Mouse (Mus musculus): ENCODE measurements around the gene Erp29. TPM values are rescaled to one million over a fixed set of nuclear protein-coding genes. Genes with fewer than 3 reads are reported as not detected.
"Not testable (repeated sequence)": the region's sequence is repeated elsewhere in the genome, so short reads cannot be mapped to it uniquely, and the experiment has no call there.

The Erp29 gene
- polyA plus RNA-seq (2011; ENCODE audit: insufficient read length, low read depth, missing spikeins), result 135 and 136 TPM in 2 replicates

DNA sequence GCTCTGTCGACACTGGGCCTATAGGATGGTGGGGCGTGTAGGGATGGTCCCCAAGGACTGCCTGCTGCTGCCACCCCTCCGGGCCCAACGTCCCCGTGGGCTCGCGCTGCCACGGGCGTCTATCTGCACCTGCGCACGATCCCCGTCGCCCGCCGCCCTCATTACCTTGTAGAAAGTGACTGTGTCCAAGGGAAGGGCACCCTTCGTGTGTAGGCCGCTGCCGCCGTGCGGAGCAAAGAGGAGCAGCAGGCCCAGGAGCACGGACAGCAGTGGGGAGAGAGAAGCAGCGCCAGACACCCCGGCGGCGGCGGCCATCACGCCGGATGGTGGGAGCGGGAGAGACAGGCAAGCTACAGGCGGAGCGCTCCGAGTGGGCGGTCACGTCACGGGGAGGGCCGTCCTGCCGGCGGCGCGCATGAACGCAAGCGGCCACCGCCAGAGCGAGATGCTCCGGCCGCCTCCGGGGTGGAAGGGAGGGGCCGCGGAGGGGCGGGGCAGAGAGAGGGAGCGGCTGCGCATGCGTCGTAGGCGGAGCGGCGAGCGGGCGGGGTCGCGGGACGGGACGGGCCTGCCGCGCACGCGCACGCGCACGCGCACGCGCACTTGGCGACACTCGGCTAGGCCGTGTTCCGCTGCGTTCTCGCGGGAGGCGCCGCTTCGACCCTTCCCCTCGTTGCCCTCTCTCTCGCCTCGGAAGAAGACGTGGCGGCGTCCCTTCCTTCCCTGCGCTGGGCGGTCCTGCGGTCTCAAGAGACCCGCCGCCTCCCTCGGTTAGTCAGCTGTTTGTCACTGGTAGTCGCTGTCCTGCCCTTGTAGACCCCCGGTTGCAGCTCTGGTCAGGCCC is at the start of gene Erp29:
Gene Erp29, minus strand, starts transcription at position 481 of the 844 bp plus-strand sequence.
- TF ChIP-seq CTCF (IDR thresholded peaks at IDR 0.05; ENCODE audit: borderline replicate concordance, insufficient read depth, low read length) (no peak), POLR2A (IDR thresholded peaks at IDR 0.05; ENCODE audit: low read depth, low read length) (peak; percentile 96)
- Histone ChIP-seq H3K27ac (ENCODE audit: insufficient read depth, low read length) (peak within 1 kb of the TSS; percentile 81), H3K4me1 (ENCODE audit: control insufficient read depth, insufficient read depth, low read length) (0 out of 2 replicates have a peak, but pooled peaks cover 4% of the 10 kb centered on the region), H3K4me3 (ENCODE audit: insufficient read depth, low read length) (peak within 1 kb of the TSS; percentile 84)

DNA sequence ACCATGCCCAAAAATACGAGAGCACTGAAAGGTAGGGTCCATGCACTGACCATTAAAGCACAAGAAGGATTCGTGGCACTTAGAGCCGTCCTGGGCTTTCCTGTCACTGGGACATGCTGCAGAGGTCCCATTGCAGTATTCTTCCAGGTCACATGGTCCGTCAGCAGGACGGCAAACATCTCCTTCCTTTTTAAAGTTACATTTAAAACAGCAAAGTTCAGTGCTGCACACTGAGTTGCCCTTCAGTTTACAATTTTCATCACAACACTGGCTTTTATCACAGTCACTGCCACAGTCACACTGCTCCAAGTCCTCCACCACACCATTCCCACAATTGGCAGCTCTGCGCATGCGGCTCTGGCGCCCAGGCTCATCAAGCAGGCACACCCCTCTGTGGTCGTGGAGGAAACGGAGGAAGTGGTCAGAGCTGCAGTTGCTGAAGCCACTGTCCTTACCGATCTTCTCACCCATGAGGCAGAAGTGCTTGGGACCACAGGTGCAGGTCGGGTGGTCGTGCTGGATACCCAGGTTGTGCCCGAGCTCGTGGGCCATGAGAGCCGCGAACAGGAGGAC is 49.2 kb upstream of the Erp29 start:
- not testable (repeated sequence) for H3K4me1 ChIP-seq (ENCODE audit: control insufficient read depth, insufficient read depth, low read length); H3K4me3 ChIP-seq (ENCODE audit: insufficient read depth, low read length); H3K27ac ChIP-seq (ENCODE audit: insufficient read depth, low read length)

DNA sequence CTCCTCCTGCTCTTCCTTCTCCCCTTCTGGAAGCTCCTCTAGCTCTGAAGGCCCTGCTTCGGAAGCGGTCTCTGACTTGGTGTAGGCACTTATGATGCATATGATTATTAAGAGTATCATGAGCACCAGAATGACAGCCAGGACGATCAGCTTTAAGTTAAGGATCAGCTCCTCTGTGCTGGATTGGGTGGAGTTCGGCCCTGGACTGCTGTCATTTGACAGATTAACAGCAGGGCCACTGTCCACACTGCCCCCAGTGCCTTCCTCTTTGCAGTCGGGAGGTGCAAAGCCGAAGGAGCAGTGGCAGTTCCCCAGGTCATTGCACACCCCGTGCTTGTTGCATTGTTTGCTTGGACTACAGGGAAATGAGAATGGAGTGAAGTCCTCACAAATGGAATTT is 48.4 kb upstream of the Erp29 start:
- TF ChIP-seq CTCF (IDR thresholded peaks at IDR 0.05; ENCODE audit: borderline replicate concordance, insufficient read depth, low read length) (no peak), POLR2A (IDR thresholded peaks at IDR 0.05; ENCODE audit: low read depth, low read length) (no peak)
- Histone ChIP-seq H3K27ac (ENCODE audit: insufficient read depth, low read length) (no peak overlapping the region), H3K4me1 (ENCODE audit: control insufficient read depth, insufficient read depth, low read length) (no peaks in the 10 kb centered on the region)

DNA sequence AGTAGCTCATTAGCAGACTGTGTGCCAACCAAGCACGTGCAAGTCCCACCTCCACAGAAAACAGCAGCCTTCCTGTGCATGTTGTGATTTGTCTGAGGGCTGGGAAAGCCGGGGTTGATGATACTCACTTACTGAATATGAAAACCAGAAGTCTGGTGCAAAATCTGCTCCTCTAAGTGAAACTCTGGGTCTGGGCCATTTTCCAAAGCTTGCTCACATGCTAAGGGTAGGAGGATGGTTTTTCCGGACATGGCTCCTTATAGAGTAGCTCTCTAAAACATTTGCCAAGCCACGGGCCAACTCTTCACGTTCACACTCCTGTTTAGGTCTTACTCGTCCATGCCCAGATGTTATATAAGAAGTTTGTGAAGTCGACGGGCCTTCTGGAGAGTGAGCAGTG is 41.0 kb upstream of the Erp29 start:
- no peak overlapping the region for H3K27ac ChIP-seq (ENCODE audit: insufficient read depth, low read length)

More for the DNA sequence above, 48.4 kb upstream of the Erp29 start:
- no peak overlapping the region for H3K4me3 ChIP-seq (ENCODE audit: insufficient read depth, low read length)

DNA sequence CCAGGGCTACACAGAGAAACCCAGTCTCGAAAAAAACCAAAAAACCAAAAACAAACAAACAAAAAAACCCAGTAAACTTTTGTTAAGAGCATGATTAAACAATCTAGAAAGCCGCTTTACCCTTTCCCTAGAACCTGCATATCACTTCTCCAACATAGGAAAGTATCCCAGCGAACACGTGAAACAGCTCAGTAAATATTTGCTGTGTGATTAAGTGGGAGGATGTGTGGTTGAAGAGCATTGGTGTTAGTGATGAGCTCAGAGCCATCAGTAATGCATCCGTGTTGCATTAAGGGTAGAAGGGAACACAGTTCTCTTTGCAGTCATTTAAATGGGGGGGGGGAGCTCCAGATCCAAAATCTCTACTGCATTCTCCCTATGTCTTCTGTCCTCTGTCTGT is 32.5 kb upstream of the Erp29 start:
- TF ChIP-seq POLR2A (IDR thresholded peaks at IDR 0.05; ENCODE audit: low read depth, low read length) (no peak), CTCF (IDR thresholded peaks at IDR 0.05; ENCODE audit: borderline replicate concordance, insufficient read depth, low read length) (no peak)
- H3K4me1 ChIP-seq (ENCODE audit: control insufficient read depth, insufficient read depth, low read length), result no peaks in the 10 kb centered on the region
- no peak overlapping the region for H3K27ac ChIP-seq (ENCODE audit: insufficient read depth, low read length)
- H3K4me3 ChIP-seq (ENCODE audit: insufficient read depth, low read length), result no peak overlapping the region

More for the DNA sequence above, 41.0 kb upstream of the Erp29 start:
- Histone ChIP-seq H3K4me1 (ENCODE audit: control insufficient read depth, insufficient read depth, low read length) (no peaks in the 10 kb centered on the region), H3K4me3 (ENCODE audit: insufficient read depth, low read length) (no peak overlapping the region)
- TF ChIP-seq POLR2A (IDR thresholded peaks at IDR 0.05; ENCODE audit: low read depth, low read length) (no peak), CTCF (IDR thresholded peaks at IDR 0.05; ENCODE audit: borderline replicate concordance, insufficient read depth, low read length) (no peak)

DNA sequence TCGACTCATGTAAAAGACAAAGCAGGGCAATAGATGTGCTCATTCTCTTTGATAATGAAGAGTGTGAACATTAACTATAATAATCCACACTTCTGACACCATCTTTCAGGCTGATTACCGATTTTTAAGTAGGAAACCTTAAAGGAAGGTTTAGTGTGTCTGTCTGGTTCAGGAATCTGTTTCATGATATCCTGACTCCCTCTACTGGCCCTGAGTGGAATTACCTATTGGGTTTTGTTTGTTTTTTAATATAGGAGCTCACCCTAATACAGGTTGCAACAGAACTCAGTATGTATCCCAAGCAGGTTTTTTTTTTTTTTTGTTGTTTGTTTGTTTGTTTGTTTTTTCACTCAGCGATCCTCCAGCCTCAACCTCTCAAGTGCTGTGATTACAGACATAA is 25.4 kb upstream of the Erp29 start:
- no peak for TF ChIP-seq CTCF (IDR thresholded peaks at IDR 0.05; ENCODE audit: borderline replicate concordance, insufficient read depth, low read length)
- TF ChIP-seq POLR2A (IDR thresholded peaks at IDR 0.05; ENCODE audit: low read depth, low read length), result no peak
- Histone ChIP-seq H3K4me1 (ENCODE audit: control insufficient read depth, insufficient read depth, low read length) (no peaks in the 10 kb centered on the region), H3K27ac (ENCODE audit: insufficient read depth, low read length) (no peak overlapping the region), H3K4me3 (ENCODE audit: insufficient read depth, low read length) (no peak overlapping the region)

DNA sequence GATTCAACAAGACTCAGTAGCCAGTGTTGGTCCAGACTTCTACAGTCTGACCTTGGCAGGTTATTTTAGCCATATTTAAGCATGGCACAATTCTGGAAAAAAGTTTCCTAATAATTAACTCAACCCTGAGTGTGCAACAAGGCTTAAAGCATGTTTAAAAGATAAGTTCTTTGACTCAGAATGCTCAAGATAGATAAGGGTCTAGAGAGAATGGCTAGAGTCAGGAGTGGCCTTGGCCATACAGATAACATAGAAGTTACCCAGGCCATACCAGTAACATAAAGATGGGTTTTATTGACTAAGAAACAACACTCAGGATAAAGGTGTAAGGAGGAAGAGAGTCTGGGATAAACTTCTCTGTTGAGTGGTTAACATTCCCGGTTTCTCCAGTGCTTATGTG is 23.7 kb upstream of the Erp29 start:
- Histone ChIP-seq H3K4me3 (ENCODE audit: insufficient read depth, low read length) (no peak overlapping the region), H3K27ac (ENCODE audit: insufficient read depth, low read length) (no peak overlapping the region), H3K4me1 (ENCODE audit: control insufficient read depth, insufficient read depth, low read length) (no peaks in the 10 kb centered on the region)
- TF ChIP-seq CTCF (IDR thresholded peaks at IDR 0.05; ENCODE audit: borderline replicate concordance, insufficient read depth, low read length) (no peak), POLR2A (IDR thresholded peaks at IDR 0.05; ENCODE audit: low read depth, low read length) (no peak)

DNA sequence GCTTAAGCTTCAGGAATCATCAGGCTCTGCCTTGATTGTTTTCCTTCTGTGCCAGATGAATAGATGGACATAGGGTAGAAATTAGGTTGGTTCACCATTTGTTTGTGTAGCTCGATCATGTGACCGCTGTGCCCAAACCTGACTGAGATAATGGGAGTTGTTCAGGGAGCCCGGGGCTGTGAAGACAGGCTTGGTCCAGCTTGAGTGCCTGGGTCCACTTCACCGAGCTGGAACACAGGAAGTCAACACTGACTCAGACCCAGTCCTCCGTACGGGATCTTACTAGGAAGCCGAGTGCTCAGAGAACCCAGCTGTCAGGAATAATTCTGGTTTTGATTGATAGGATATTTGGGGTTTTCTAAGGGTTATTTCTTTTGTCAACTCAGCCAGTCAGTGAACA is 22.3 kb upstream of the Erp29 start:
- no peak overlapping the region for H3K4me3 ChIP-seq (ENCODE audit: insufficient read depth, low read length)
- no peaks in the 10 kb centered on the region for H3K4me1 ChIP-seq (ENCODE audit: control insufficient read depth, insufficient read depth, low read length)
- H3K27ac ChIP-seq (ENCODE audit: insufficient read depth, low read length), result no peak overlapping the region
- TF ChIP-seq CTCF (IDR thresholded peaks at IDR 0.05; ENCODE audit: borderline replicate concordance, insufficient read depth, low read length), result no peak
- no peak for TF ChIP-seq POLR2A (IDR thresholded peaks at IDR 0.05; ENCODE audit: low read depth, low read length)

DNA sequence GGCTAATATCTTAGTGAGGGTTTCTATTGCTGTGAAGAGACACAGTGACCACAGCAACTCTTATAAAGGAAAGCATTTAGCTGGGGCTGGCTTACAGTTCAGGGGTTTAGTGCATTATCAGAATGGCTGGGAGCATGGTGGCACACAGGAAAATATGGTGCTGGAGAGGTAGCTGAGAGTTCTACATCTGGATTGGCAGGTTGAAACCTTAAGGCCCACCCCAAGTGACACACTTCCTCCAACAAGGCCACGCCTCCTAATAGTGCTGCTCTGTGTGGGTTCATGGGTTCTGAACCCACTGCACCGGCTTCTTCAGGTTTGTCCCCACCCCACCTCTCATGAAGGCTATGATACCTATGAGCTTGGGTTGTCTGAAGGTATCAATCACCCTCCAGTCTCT is 20.1 kb upstream of the Erp29 start:
- TF ChIP-seq CTCF (IDR thresholded peaks at IDR 0.05; ENCODE audit: borderline replicate concordance, insufficient read depth, low read length) (no peak), POLR2A (IDR thresholded peaks at IDR 0.05; ENCODE audit: low read depth, low read length) (no peak)
- Histone ChIP-seq H3K4me1 (ENCODE audit: control insufficient read depth, insufficient read depth, low read length) (no peaks in the 10 kb centered on the region), H3K27ac (ENCODE audit: insufficient read depth, low read length) (no peak overlapping the region), H3K4me3 (ENCODE audit: insufficient read depth, low read length) (no peak overlapping the region)

DNA sequence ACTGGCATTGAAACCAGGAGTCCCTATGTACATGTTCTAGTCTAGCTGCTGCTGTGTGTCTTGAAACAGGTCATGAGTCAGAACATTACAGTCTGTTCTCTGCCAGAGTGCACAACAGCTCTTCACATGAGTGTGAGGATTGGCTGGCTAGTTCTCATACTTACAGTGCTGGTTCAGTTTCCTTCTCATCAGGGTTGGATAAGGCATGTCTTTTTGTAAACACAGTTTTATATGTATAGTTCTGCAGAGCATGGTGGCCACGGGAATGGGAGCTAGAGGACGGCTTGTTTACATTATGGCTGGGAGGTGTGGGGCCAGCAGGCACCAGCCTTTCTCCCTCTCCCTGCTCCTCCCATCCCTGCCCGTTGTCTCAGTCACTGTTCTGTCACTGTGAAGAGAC is 17.3 kb upstream of the Erp29 start:
- H3K4me3 ChIP-seq (ENCODE audit: insufficient read depth, low read length), result no peak overlapping the region
- H3K4me1 ChIP-seq (ENCODE audit: control insufficient read depth, insufficient read depth, low read length), result no peaks in the 10 kb centered on the region
- no peak for TF ChIP-seq POLR2A (IDR thresholded peaks at IDR 0.05; ENCODE audit: low read depth, low read length)
- no peak for TF ChIP-seq CTCF (IDR thresholded peaks at IDR 0.05; ENCODE audit: borderline replicate concordance, insufficient read depth, low read length)
- H3K27ac ChIP-seq (ENCODE audit: insufficient read depth, low read length), result no peak overlapping the region

All from embryonic fibroblast, embryonic 13.5 days (primary cell).